ENCODE assay signal across 18 mouse cellular contexts in genomic region chr5:131898048-131898638, GRCm38 (mm10).
DNase-seq lines count a peak whose midpoint lies in the region; ATAC-seq and TF ChIP-seq lines count a peak whose summit lies in the region.
"Had no signal": no experiment of that assay in that cellular context is flagged by ENCODE, and none has a peak within 500 bp of the region (broad histone marks: within the 10 kb centered on the region; RNA-seq: fewer than 3 reads in every experiment).

No protein-coding gene starts in this region.

- no peaks in the 10 kb centered on the region for H3K9me3 ChIP-seq in embryonic facial prominence, embryonic 15.5 days (replicated peaks)
- H3K9me3 ChIP-seq in lung, embryonic 14.5 days (ENCODE audit: low read depth, low read length) = no peaks in the 10 kb centered on the region
- no peaks in the 10 kb centered on the region for H3K9me3 ChIP-seq in stomach, embryonic 14.5 days (ENCODE audit: control insufficient read depth, low read depth, low read length)
- no peaks in the 10 kb centered on the region for H3K9me3 ChIP-seq in midbrain, embryonic 13.5 days
- H3K9me3 ChIP-seq: embryonic facial prominence, embryonic 12.5 days; liver, embryonic 13.5 days; neural tube, embryonic 15.5 days had no signal

- peak overlapping the region; percentile 55 for H3K27ac ChIP-seq in embryonic facial prominence, embryonic 15.5 days (replicated peaks)
- no peak overlapping the region for H3K27ac ChIP-seq in lung, embryonic 14.5 days (ENCODE audit: low read depth)
- peak overlapping the region; percentile 76; the same call in 1 of the 2 replicates for H3K27ac ChIP-seq in stomach, embryonic 14.5 days (ENCODE audit: low read length)
- H3K27ac ChIP-seq in midbrain, embryonic 13.5 days = no peak overlapping the region
- H3K27ac ChIP-seq: embryonic facial prominence, embryonic 12.5 days; liver, embryonic 13.5 days; neural tube, embryonic 15.5 days had no signal

- no peak overlapping the region for H3K9ac ChIP-seq in embryonic facial prominence, embryonic 15.5 days
- H3K9ac ChIP-seq in lung, embryonic 14.5 days = no peak overlapping the region
- H3K9ac ChIP-seq in stomach, embryonic 14.5 days (replicated peaks; ENCODE audit: low read depth, low read length) = no peak overlapping the region
- H3K9ac ChIP-seq in midbrain, embryonic 13.5 days (replicated peaks) = no peak overlapping the region
- H3K9ac ChIP-seq: embryonic facial prominence, embryonic 12.5 days; liver, embryonic 13.5 days; neural tube, embryonic 15.5 days had no signal

- H3K4me1 ChIP-seq in embryonic facial prominence, embryonic 15.5 days = 0 out of 2 replicates have a peak, but pooled peaks cover 9% of the 10 kb centered on the region
- H3K4me1 ChIP-seq in lung, embryonic 14.5 days (ENCODE audit: insufficient read depth) = 0 out of 2 replicates have a peak, but pooled peaks cover 4% of the 10 kb centered on the region
- no peaks in the 10 kb centered on the region for H3K4me1 ChIP-seq in stomach, embryonic 14.5 days (ENCODE audit: control insufficient read depth, insufficient read depth, low read length)
- 0 out of 2 replicates have a peak, but pooled peaks cover 6% of the 10 kb centered on the region for H3K4me1 ChIP-seq in midbrain, embryonic 13.5 days (replicated peaks)
- H3K4me1 ChIP-seq: embryonic facial prominence, embryonic 12.5 days; liver, embryonic 13.5 days had no signal

- H3K27me3 ChIP-seq in embryonic facial prominence, embryonic 15.5 days = no peaks in the 10 kb centered on the region
- 0 out of 2 replicates have a peak, but pooled peaks cover 7% of the 10 kb centered on the region for H3K27me3 ChIP-seq in lung, embryonic 14.5 days (ENCODE audit: insufficient read depth, low read length)
- no peaks in the 10 kb centered on the region for H3K27me3 ChIP-seq in stomach, embryonic 14.5 days (ENCODE audit: control insufficient read depth, insufficient read depth, low read length)
- no peaks in the 10 kb centered on the region for H3K27me3 ChIP-seq in midbrain, embryonic 13.5 days
- H3K27me3 ChIP-seq: embryonic facial prominence, embryonic 12.5 days; liver, embryonic 13.5 days; neural tube, embryonic 15.5 days had no signal

- 58% methylated on average over 4 of the region's 4 CpGs for WGBS in embryonic facial prominence, embryonic 15.5 days
- 48% methylated on average over 4 of the region's 4 CpGs for WGBS in lung, embryonic 14.5 days
- WGBS in stomach, embryonic 14.5 days = 41% methylated on average over 4 of the region's 4 CpGs
- WGBS in midbrain, embryonic 13.5 days = 84% methylated on average over 4 of the region's 4 CpGs

- H3K4me2 ChIP-seq in embryonic facial prominence, embryonic 15.5 days (replicated peaks) = no peak overlapping the region
- H3K4me2 ChIP-seq in lung, embryonic 14.5 days = no peak overlapping the region
- H3K4me2 ChIP-seq in stomach, embryonic 14.5 days (replicated peaks; ENCODE audit: low read depth, low read length) = no peak overlapping the region
- no peak overlapping the region for H3K4me2 ChIP-seq in midbrain, embryonic 13.5 days (replicated peaks)
- H3K4me2 ChIP-seq: embryonic facial prominence, embryonic 12.5 days; liver, embryonic 13.5 days; neural tube, embryonic 15.5 days had no signal

- H3K36me3 ChIP-seq in embryonic facial prominence, embryonic 15.5 days = no peaks in the 10 kb centered on the region
- no peaks in the 10 kb centered on the region for H3K36me3 ChIP-seq in lung, embryonic 14.5 days (ENCODE audit: insufficient read depth)
- no peaks in the 10 kb centered on the region for H3K36me3 ChIP-seq in stomach, embryonic 14.5 days (ENCODE audit: control insufficient read depth, insufficient read depth, low read length)
- H3K36me3 ChIP-seq in midbrain, embryonic 13.5 days = no peaks in the 10 kb centered on the region
- H3K36me3 ChIP-seq: embryonic facial prominence, embryonic 12.5 days; liver, embryonic 13.5 days; neural tube, embryonic 15.5 days had no signal

- no peak for ATAC-seq in embryonic facial prominence, embryonic 15.5 days (ENCODE audit: insufficient number of reproducible peaks, low FRiP score, low TSS enrichment, low read depth)
- peak; percentile 90 for ATAC-seq in lung, embryonic 14.5 days (ENCODE audit: insufficient read depth)
- ATAC-seq in stomach, embryonic 14.5 days (ENCODE audit: insufficient number of reproducible peaks, insufficient read depth, low FRiP score, low read depth) = peak; percentile 82
- ATAC-seq in midbrain, embryonic 13.5 days = no peak
- ATAC-seq: forebrain, embryonic 14.5 days had no signal

- no peak for TF ChIP-seq CTCF in lung, embryonic 14.5 days (IDR thresholded peaks at IDR 0.05; ENCODE audit: low read depth)

- no peak overlapping the region for H3K4me3 ChIP-seq in embryonic facial prominence, embryonic 15.5 days (replicated peaks)
- H3K4me3 ChIP-seq in lung, embryonic 14.5 days (ENCODE audit: low read depth, low read length) = no peak overlapping the region
- no peak overlapping the region for H3K4me3 ChIP-seq in stomach, embryonic 14.5 days (ENCODE audit: low read depth, low read length)
- no peak overlapping the region for H3K4me3 ChIP-seq in midbrain, embryonic 13.5 days (replicated peaks)
- H3K4me3 ChIP-seq: embryonic facial prominence, embryonic 12.5 days; liver, embryonic 13.5 days; neural tube, embryonic 15.5 days had no signal

- DNase-seq in gonadal fat pad, adult 2 months (ENCODE audit: low read depth) = peak; percentile 96
- peak; percentile 75 for DNase-seq in lung, embryonic 14.5 days
- DNase-seq in natural killer cell, adult 2 months (ENCODE audit: low spot score in 2 of 2) = no peak
- DNase-seq in embryo, embryonic 9.5 days (ENCODE audit: extremely low spot score) = no peak
- DNase-seq: adrenal gland, postnatal 25 days; cerebellum, postnatal 25 days; heart, adult 18-20 months; kidney, adult 11 months; kidney, postnatal 4 days; layer of hippocampus, postnatal 36 days; liver, embryonic 13.5 days; thymus, postnatal 4 days had no signal

Comparison
In these comparisons a context has a peak if more than half of its experiments do, and no peak if none do; other contexts are left out.
1. ATAC-seq: peak in lung, embryonic 14.5 days (single experiment) and stomach, embryonic 14.5 days (single experiment); none in embryonic facial prominence, embryonic 15.5 days (single experiment) and midbrain, embryonic 13.5 days (single experiment).
2. H3K27ac ChIP-seq: peak in embryonic facial prominence, embryonic 15.5 days (single experiment) and stomach, embryonic 14.5 days (single experiment); none in lung, embryonic 14.5 days (single experiment) and midbrain, embryonic 13.5 days (single experiment).
3. DNase-seq: peak in gonadal fat pad, adult 2 months (single experiment) and lung, embryonic 14.5 days (single experiment); none in natural killer cell, adult 2 months (0 of 2) and embryo, embryonic 9.5 days (single experiment).